Mouse (Mus musculus) spleen, adult 12 weeks (tissue): ENCODE measurements around the gene Gm13277.
"Not testable (repeated sequence)": the region's sequence is repeated elsewhere in the genome, so short reads cannot be mapped to it uniquely, and the experiment has no call there.

Experiments
- DNase-seq: peaks from one replicate; pipeline ENCODE4 v3.0.0; 2022; ENCODE audit warnings: low spot score

Gm13277 gene

DNA sequence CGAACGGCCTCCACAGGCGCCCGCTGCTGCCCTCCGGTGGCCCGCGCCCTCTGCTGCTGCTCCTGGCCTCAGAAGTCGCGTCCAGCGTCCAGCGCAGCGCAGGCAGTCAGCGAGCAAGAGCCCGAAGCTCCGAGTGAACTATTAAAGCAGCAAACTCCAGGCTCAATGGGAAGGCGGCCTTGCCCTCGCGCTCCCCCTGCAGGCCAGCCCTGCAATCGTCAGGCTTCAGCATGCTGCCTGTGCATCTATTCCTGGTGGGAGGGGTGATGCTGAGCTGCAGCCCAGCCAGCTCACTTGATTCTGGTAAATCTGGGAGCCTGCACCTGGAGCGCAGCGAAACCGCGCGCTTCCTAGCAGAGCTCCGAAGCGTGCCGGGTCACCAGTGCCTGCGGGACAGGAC is at the start of gene Gm13277:
Gm13277 (plus strand) TSS at position 231 of the 400 bp plus-strand sequence.
- DNase-seq = not testable (repeated sequence)

DNA sequence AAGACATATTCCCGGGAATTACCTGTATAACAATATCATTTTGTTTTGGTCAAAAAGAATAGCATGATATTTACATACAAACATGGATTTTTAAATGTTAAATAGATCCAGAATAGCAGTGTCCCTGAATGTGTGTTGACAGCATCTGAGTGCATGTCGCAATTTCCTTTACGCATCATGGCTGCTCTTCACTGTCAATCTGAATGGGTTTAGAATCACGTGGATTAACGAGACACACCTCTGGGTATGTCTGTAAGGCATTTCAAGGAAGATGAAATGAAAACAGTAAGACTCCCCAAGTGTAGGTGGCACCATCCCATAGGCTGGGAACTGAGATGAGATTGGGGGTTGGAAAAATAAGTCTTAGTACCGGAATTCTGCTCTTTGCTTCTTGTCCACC is 49.4 kb upstream of the Gm13277 start:
- DNase-seq = no peak

DNA sequence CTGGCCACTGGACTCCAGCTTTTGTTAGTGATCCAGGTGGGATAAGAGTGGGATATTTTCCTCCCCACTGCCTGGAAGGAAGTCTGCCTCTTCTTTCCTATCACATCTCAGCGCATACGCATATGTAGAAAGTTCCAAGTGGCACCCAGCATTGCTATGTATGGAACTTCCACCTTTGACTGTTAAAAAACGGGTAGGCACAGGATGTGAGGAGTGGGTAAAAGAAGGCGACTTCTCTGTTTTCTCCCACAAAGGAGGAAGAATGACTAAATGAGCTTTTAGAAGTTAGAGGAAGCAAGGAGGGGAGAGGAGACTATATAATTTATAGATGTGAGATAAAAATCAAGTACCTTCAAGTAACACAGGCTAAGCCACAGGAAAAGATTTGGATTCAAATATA is 47.0 kb upstream of the Gm13277 start:
- DNase-seq = no peak

DNA sequence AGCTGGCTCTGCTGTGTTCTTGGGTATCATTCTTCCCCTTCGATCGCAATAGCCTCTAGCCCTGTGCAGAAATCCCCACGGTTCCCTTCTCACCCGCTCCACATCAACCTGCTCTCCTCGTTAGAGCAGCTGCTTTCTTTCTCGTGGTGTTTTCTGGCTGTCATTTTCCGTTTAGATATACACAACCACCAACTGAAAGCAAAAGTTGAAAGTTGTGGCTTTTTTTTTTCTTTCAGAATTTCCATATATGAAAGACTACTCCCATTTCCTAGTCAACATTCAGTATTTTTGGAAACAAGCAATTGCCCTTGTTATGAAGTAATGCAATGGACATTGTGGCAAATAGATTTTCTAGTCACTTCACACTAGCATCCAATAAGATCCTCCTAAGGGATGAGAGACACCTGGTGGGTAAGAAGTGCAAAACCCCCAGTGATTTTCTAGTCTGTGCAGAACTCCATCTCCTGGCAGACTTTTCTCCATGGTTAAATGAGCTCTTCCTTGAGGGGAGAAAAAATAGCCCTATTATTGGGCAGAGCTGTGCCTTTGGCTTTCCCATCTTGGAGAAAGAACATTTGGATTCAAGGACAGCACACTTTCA is 45.6 kb upstream of the Gm13277 start:
- DNase-seq = no peak

DNA sequence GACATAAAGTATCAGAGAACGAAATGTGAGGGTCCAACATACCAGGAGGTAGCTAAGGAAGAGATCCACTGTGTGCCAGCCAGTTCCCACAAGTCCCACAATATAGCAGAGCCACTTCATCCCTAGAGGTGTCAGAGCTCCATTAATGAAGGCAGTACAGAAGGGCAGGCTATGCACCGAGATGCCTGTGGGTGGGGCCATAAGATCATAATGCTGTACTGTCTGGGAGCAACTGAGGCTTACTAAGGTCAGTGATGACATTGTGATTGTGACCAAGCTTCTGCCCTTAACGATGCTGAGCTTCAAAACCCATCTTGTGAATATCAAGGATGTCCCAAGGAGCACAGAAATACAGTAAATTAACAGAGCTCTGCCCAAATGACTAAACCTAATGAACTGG is 44.2 kb upstream of the Gm13277 start:
- no peak for DNase-seq

DNA sequence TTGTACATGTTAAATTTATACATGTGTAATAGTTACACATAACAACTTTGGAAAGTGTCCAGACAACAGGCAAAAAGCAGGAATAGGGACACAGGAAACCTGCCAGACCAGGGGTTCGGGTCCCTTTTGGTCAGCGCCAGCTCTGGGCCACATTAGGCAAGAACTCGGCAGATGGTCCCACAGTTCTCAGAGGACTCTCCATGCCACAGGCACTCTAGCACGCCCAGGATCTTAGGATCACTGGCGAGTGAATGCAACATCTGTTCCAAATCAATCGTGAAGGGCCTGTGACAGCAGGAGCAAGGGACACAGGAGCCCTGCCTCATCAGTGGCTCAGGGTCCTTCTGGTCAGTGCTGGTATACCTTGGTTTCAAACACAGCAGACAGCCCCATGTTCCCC is 38.5 kb upstream of the Gm13277 start:
- DNase-seq = no peak

DNA sequence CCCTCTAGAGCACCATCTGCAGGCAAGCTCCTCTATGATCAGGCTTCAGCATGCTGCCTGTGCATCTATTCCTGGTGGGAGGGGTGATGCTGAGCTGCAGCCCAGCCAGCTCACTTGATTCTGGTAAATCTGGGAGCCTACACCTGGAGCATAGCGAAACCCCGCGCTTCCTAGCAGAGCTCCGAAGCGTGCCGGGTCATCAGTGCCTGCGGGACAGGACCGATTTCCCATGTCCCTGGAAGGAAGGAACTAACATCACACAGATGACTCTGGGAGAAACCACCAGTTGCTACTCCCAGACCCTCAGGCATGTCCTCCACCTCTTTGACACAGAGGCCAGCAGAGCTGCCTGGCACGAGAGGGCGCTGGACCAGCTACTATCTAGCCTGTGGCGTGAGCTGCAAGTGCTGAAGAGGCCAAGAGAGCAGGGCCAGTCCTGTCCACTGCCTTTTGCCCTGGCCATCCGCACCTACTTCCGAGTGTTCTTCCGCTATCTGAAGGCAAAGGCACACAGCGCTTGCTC is 33.6 kb upstream of the Gm13277 start, which contains the start of gene Gm13271:
Gm13271 (plus strand) TSS at position 51 of the 523 bp plus-strand sequence.
- DNase-seq = not testable (repeated sequence)

DNA sequence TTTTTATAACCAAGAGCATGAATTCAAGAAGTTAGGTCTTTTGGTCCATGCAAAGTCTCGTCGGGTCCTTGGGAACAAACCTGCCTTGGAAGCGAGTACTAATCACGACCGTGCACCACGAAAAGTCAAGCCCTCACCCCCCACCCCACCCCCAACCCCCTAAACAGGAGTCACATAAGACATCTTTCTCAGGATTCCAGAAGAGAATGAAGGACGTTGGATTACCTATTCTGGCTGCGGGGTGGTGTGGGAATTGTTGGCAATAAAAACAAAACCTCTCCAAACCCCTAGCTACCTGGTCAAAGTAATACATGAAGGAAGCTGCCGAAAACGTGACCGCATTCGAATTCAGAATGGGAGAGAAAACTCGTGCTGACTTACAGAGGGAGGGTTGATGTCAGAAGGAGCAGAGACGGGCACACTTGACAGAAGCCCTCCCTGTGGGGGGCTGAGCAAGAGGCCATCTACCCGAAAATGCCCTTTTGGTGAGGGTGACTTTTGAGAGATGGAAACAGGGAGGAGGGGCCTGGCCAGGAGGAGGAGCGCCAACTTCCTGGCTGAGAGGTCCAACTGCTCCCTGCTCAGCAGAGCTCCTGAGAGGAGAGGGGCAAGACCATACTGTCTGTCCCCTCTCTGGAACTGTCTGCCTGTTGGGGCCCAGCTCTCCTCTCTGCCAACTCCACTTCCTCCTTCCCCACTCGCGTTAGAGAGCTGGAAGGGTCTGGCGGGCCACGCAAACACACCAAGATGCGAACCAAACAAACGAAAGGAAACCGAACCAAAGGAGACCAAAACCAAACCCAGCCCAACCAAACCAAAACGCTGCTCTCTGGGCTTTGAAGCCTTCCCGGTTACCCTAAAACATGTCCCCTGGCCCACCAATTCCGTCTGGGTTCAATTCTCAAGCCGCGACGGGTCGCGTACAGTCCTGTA is 31.6 kb upstream of the Gm13277 start:
- not testable (repeated sequence) for DNase-seq

DNA sequence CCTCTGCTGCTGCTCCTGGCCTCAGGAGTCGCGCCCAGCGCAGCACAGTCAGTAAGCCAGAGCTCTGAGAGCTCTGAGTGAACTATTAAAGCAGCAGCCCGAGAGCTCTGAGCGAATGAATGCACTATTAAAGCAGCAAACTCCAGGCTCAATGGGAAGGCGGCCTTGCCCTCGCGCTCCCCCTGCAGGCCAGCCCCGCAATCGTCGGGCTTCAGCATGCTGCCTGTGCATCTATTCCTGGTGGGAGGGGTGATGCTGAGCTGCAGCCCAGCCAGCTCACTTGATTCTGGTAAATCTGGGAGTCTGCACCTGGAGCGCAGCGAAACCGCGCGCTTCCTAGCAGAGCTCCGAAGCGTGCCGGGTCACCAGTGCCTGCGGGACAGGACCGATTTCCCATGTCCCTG is 30.8 kb upstream of the Gm13277 start:
- not testable (repeated sequence) for DNase-seq

DNA sequence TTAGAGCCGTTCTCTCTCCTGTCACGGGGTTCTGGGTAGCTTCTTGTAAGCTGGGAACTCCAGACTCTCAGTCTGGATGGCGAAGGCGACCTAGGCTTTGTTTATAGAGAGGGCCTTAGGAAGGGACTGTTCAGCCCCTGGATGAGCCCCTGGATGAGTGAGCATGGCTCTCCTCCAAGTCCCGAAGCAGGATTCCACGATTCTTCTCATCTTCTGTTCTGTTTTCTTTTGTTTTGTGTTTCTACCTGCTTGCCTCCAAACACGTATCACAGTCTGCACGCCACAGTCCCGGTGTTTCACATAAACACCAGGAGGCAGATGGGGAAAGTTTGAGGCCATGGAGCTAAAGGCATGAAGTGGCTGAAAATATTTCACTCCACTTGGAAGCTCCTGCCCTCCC is 29.7 kb upstream of the Gm13277 start:
- not testable (repeated sequence) for DNase-seq

DNA sequence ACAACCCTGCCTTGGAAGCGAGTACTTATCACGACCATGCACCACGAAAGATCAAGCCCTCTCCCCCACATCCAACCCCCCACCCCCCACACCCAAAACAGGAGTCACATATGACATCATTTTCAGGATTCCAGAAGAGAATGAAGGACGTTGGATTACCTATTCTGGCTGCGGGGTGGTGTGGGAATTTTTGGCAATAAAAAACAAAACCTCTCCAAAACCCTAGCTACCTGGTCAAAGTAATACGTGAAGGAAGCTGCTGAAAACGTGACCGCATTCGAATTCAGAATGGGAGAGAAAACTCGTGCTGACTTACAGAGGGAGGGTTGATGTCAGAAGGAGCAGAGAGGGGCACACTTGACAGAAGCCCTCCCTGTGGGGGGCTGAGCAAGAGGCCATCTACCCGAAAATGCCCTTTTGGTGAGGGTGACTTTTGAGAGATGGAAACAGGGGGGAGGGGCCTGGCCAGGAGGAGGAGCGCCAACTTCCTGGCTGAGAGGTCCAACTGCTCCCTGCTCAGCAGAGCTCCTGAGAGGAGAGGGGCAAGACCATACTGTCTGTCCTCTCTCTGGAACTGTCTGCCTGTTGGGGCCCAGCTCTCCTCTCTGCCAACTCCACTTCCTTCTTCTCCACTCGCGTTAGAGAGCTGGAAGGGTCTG is 28.7 kb upstream of the Gm13277 start, which contains the start of gene Gm13283:
Gm13283 (plus strand) TSS at position 510 of the 659 bp plus-strand sequence.
- DNase-seq = not testable (repeated sequence)

DNA sequence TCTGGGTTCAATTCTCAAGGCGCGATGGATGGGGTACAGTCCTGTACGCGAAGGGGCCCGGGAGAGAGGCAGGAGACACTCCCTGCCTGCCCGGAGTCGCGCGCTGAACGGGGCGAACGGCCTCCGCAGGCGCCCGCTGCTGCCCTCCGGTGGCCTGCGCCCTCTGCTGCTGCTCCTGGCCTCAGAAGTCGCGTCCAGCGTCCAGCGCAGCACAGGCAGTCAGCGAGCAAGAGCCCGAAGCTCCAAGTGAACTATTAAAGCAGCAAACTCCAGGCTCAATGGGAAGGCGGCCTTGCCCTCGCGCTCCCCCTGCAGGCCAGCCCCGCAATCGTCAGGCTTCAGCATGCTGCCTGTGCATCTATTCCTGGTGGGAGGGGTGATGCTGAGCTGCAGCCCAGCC is 28.0 kb upstream of the Gm13277 start:
- not testable (repeated sequence) for DNase-seq

DNA sequence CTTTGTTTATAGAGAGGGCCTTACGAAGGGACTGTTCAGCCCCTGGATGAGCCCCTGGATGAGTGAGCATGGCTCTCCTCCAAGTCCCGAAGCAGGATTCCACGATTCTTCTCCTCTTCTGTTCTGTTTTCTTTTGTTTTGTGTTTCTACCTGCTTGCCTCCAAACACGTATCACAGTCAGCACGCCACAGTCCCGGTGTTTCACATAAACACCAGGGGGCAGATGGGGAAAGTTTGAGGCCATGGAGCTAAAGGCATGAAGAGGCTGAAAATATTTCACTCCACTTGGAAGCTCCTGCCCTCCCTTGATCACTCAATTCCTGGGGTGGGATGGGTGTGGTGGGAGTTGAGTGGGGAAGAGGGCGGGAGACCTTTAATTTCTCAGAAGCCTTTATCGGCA is 26.7 kb upstream of the Gm13277 start:
- not testable (repeated sequence) for DNase-seq

DNA sequence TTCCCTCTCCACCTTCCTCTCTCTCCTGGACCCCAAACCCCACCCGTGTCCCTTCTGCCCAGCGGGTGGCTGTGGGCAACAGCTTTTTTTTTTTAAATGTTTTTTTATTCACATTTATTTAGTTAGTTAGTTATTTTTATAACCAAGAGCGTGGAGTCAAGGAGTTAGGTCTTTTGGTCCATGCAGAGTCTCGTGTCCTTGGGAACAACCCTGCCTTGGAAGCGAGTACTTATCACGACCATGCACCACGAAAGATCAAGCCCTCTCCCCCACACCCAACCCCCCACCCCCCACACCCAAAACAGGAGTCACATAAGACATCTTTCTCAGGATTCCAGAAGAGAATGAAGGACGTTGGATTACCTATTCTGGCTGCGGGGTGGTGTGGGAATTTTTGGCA is 26.1 kb upstream of the Gm13277 start:
- not testable (repeated sequence) for DNase-seq

DNA sequence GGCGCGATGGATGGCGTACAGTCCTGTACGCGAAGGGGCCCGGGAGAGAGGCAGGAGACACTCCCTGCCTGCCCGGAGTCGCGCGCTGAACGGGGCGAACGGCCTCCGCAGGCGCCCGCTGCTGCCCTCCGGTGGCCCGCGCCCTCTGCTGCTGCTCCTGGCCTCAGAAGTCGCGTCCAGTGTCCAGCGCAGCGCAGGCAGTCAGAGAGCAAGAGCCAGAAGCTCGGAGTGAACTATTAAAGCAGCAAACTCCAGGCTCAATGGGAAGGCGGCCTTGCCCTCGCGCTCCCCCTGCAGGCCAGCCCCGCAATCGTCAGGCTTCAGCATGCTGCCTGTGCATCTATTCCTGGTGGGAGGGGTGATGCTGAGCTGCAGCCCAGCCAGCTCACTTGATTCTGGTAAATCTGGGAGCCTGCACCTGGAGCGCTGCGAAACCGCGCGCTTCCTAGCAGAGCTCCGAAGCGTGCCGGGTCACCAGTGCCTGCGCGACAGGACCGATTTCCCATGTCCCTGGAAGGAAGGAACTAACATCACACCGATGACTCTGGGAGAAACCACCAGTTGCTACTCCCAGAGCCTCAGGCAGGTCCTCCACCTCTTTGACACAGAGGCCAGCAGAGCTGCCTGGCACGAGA is 24.9 kb upstream of the Gm13277 start:
- not testable (repeated sequence) for DNase-seq

DNA sequence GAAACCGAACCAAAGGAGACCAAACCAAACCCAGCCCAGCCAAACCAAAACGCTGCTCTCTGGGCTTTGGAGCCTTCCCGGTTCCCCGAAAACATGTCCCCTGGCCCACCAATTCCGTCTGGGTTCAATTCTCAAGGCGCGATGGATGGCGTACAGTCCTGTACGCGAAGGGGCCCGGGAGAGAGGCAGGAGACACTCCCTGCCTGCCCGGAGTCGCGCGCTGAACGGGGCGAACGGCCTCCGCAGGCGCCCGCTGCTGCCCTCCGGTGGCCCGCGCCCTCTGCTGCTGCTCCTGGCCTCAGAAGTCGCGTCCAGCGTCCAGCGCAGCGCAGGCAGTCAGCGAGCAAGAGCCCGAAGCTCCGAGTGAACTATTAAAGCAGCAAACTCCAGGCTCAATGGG is 14.9 kb upstream of the Gm13277 start, which contains the start of gene Gm13290:
Gm13290 (plus strand) TSS at position 301 of the 400 bp plus-strand sequence.
- not testable (repeated sequence) for DNase-seq

DNA sequence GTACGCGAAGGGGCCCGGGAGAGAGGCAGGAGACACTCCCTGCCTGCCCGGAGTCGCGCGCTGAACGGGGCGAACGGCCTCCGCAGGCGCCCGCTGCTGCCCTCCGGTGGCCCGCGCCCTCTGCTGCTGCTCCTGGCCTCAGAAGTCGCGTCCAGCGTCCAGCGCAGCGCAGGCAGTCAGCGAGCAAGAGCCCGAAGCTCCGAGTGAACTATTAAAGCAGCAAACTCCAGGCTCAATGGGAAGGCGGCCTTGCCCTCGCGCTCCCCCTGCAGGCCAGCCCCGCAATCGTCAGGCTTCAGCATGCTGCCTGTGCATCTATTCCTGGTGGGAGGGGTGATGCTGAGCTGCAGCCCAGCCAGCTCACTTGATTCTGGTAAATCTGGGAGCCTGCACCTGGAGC is 11.8 kb upstream of the Gm13277 start, which contains the start of gene Gm13289:
Gm13289 (plus strand) TSS at position 301 of the 400 bp plus-strand sequence.
- DNase-seq = not testable (repeated sequence)

DNA sequence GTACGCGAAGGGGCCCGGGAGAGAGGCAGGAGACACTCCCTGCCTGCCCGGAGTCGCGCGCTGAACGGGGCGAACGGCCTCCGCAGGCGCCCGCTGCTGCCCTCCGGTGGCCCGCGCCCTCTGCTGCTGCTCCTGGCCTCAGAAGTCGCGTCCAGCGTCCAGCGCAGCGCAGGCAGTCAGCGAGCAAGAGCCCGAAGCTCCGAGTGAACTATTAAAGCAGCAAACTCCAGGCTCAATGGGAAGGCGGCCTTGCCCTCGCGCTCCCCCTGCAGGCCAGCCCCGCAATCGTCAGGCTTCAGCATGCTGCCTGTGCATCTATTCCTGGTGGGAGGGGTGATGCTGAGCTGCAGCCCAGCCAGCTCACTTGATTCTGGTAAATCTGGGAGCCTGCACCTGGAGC is 8.9 kb upstream of the Gm13277 start, which contains the start of gene Gm13272:
Gm13272 (plus strand) TSS at position 301 of the 400 bp plus-strand sequence.
- DNase-seq = not testable (repeated sequence)

DNA sequence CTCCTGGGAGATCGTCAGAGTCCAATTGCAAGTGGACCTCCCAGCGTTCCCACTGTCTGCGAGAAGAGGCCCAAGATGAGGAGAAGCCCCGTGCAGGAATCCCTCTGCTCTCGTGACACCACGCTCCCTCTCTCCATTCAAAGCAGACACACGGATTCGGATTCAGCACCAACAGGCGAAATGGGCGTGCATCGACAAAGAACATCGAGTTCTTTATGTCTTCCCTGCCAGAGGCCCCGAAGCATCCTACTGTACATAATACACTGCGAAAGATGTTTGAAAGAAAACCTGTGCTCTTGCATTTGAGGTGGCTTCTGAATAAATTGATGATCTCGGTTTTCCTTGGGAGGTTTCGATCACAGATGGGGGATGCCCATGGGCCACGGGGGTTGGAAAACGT is 8.1 kb upstream of the Gm13277 start:
- not testable (repeated sequence) for DNase-seq

DNA sequence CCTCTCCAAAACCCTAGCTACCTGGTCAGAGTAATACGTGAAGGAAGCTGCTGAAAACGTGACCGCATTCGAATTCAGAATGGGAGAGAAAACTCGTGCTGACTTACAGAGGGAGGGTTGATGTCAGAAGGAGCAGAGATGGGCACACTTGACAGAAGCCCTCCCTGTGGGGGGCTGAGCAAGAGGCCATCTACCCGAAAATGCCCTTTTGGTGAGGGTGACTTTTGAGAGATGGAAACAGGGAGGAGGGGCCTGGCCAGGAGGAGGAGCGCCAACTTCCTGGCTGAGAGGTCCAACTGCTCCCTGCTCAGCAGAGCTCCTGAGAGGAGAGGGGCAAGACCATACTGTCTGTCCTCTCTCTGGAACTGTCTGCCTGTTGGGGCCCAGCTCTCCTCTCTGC is 6.6 kb upstream of the Gm13277 start, which contains the start of gene Ifnz:
Ifnz (plus strand) TSS at position 301 of the 400 bp plus-strand sequence.
- DNase-seq = not testable (repeated sequence)

DNA sequence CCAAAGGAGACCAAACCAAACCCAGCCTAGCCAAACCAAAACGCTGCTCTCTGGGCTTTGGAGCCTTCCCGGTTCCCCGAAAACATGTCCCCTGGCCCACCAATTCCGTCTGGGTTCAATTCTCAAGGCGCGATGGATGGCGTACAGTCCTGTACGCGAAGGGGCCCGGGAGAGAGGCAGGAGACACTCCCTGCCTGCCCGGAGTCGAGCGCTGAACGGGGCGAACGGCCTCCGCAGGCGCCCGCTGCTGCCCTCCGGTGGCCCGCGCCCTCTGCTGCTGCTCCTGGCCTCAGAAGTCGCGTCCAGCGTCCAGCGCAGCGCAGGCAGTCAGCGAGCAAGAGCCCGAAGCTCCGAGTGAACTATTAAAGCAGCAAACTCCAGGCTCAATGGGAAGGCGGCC is 6.1 kb upstream of the Gm13277 start:
- not testable (repeated sequence) for DNase-seq
